Mouse (Mus musculus): Measurements from ENCODE around the gene Insig1.

- TF ChIP-seq TAL1 (IDR thresholded peaks at IDR 0.05; ENCODE audit: low read length) (no peak), GATA1 (IDR thresholded peaks at IDR 0.05; ENCODE audit: low read length) (no peak)
Observed at GRCm38 (mm10) chr5:28094846-28095245, 23.7 kb downstream of the Insig1 start.
